Mouse (Mus musculus): ENCODE results near the gene Cntnap2. TPM values are rescaled to one million over a fixed set of nuclear protein-coding genes. Genes with fewer than 3 reads are reported as not detected.

Gene Cntnap2
- total and polyA plus RNA-seq, 3 experiments = 0.05 TPM; not detected in 2

DNA sequence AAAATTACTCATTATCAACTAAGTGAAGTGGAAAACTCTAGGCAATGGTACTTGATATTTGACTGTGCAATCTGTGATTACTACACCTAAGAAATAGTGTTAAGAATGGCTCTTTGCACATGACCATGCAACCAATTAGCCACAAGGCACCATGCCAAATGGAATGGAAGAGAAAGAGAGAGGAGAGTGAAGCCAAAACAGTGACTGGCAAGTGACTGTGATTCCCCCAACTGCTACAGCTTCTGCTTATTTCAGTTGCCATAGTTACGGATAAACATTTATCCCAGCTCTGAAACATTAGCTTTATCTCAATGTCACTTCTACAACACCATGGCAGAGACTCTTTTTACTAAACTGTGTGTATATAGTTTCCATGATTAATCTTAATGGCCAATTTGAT is 1303.0 kb downstream of the Cntnap2 start:
- ATAC-seq (ENCODE audit: extremely low read depth, insufficient number of reproducible peaks, low FRiP score, poor library complexity, severe bottlenecking) (no peak), DNase-seq (ENCODE audit: low spot score) (no peak)
- Histone ChIP-seq H3K4me1 (ENCODE audit: insufficient read depth, low read depth, low read length) (no peaks in the 10 kb centered on the region), H3K4me3 (ENCODE audit: low read depth, low read length) (no peak overlapping the region), H3K36me3 (replicated peaks) (no peaks in the 10 kb centered on the region), H3K9me3 (replicated peaks) (no peaks in the 10 kb centered on the region), H3K27me3 (ENCODE audit: insufficient read depth, low read length) (no peaks in the 10 kb centered on the region)
- no peak for TF ChIP-seq GATA1 (IDR thresholded peaks at IDR 0.05; ENCODE audit: borderline replicate concordance, low read length)
- TF ChIP-seq CTCF (IDR thresholded peaks at IDR 0.05; ENCODE audit: low read depth, low read length) = no peak
- no peak for TF ChIP-seq TAL1 (conservative IDR thresholded peaks at IDR 0.05; ENCODE audit: low read depth, low read length)
- TF ChIP-seq GATA2 (IDR thresholded peaks at IDR 0.05; ENCODE audit: borderline replicate concordance, low read depth, low read length) = no peak
- no peak for TF ChIP-seq POLR2AphosphoS5 (IDR thresholded peaks at IDR 0.05; ENCODE audit: insufficient replicate concordance, low read depth, low read length)

DNA sequence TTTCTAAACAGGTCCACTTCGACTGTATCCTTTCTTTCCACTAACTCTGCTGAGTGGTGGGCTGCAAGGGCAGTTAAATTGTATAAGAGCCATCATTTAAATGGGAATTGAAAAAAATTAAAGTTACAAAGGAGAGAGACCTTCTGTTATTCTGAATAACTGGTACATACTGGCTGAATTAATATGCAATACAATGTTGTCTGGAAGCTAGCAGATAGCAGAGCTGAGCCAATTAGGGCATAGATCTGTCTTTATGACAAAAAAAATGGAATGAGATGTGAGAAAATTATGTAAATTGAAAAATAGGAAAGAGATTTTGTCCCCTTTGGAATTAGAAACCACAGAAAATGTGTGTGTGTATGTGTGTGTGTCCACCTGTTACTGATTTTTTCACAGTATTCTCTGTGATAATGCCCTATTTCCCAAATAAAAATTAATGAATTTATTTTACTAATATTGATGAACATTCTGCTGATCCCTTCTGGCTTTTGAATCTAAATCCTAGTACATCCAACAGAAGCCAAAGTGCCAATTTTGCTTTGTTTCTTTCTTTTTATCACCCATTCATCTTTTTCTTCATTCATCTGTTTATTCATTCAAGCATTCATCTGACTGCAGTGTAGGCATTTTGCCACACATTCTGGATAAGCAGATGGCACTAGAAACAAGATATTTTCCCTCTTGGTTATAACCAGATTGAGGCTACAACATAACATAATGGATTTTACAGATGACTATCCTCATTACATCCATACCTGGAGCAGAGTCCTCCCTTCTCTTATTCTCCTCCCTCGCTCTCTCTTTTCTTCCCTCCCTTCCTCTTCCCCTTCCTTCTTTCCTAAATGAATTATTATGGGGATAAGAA is 1339.8 kb downstream of the Cntnap2 start:
- Histone ChIP-seq H3K4me1 (ENCODE audit: insufficient read depth, low read depth, low read length) (peaks cover 20% of the 10 kb centered on the region), H3K36me3 (replicated peaks) (no peaks in the 10 kb centered on the region), H3K4me3 (ENCODE audit: low read depth, low read length) (no peak overlapping the region), H3K27me3 (ENCODE audit: insufficient read depth, low read length) (no peaks in the 10 kb centered on the region), H3K9me3 (replicated peaks) (no peaks in the 10 kb centered on the region)
- ATAC-seq (ENCODE audit: extremely low read depth, insufficient number of reproducible peaks, low FRiP score, poor library complexity, severe bottlenecking) = no peak
- DNase-seq (ENCODE audit: low spot score) = no peak
- TF ChIP-seq GATA2 (IDR thresholded peaks at IDR 0.05; ENCODE audit: borderline replicate concordance, low read depth, low read length) = no peak

DNA sequence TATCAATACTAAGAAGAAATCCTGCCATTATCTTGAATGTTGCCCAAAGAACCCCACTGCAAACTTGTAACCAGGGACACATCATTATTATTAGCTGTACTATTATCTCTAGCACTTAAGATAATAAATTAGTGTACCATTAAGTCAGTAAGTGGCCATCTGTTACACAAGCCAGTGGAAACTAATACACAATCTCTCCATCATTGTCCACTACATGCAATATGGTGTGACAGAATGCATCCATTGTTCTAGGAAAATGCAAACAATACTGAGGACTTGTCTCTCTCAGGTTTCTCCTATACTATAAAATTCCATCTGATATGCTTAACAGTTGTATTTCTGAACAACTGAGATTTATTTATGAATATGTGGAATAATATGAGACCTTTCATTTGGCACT is 1355.0 kb downstream of the Cntnap2 start:
- no peak for ATAC-seq (ENCODE audit: extremely low read depth, insufficient number of reproducible peaks, low FRiP score, poor library complexity, severe bottlenecking)

DNA sequence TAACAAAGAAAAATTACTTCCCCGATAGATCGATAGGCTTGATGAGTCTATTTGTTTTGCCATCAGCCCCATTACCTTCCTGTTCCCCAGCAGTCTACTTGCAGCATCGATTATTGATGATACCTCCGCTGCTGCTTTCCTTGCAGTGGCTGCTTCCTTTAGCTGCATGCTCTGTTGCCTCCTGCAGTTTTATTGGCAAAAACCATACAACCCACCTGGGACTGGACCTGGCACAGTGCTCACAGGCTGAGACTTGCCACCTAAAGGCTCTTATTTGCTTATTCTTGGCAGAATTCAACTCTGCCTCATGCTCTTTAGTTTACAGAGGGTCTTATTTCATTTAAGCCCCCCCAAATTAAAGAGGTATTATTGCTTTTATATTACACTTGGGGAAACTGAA is 1355.4 kb downstream of the Cntnap2 start:
- Histone ChIP-seq H3K9me3 (replicated peaks) (no peaks in the 10 kb centered on the region), H3K4me3 (ENCODE audit: low read depth, low read length) (no peak overlapping the region), H3K27me3 (ENCODE audit: insufficient read depth, low read length) (0 out of 2 replicates have a peak, but pooled peaks cover 3% of the 10 kb centered on the region), H3K4me1 (ENCODE audit: insufficient read depth, low read depth, low read length) (no peaks in the 10 kb centered on the region), H3K36me3 (replicated peaks) (no peaks in the 10 kb centered on the region)
- DNase-seq (ENCODE audit: low spot score) (no peak), ATAC-seq (ENCODE audit: extremely low read depth, insufficient number of reproducible peaks, low FRiP score, poor library complexity, severe bottlenecking) (no peak)
- TF ChIP-seq CTCF (IDR thresholded peaks at IDR 0.05; ENCODE audit: low read depth, low read length) = no peak
- no peak for TF ChIP-seq GATA2 (IDR thresholded peaks at IDR 0.05; ENCODE audit: borderline replicate concordance, low read depth, low read length)
- TF ChIP-seq GATA1 (IDR thresholded peaks at IDR 0.05; ENCODE audit: borderline replicate concordance, low read length) = no peak
- no peak for TF ChIP-seq TAL1 (conservative IDR thresholded peaks at IDR 0.05; ENCODE audit: low read depth, low read length)
- no peak for TF ChIP-seq POLR2AphosphoS5 (IDR thresholded peaks at IDR 0.05; ENCODE audit: insufficient replicate concordance, low read depth, low read length)

More for the DNA sequence above, 1355.0 kb downstream of the Cntnap2 start:
- no peaks in the 10 kb centered on the region for H3K36me3 ChIP-seq (replicated peaks)
- 0 out of 2 replicates have a peak, but pooled peaks cover 3% of the 10 kb centered on the region for H3K27me3 ChIP-seq (ENCODE audit: insufficient read depth, low read length)
- no peaks in the 10 kb centered on the region for H3K9me3 ChIP-seq (replicated peaks)
- H3K4me1 ChIP-seq (ENCODE audit: insufficient read depth, low read depth, low read length) = no peaks in the 10 kb centered on the region
- DNase-seq (ENCODE audit: low spot score) = no peak
- no peak overlapping the region for H3K4me3 ChIP-seq (ENCODE audit: low read depth, low read length)
- TF ChIP-seq CTCF (IDR thresholded peaks at IDR 0.05; ENCODE audit: low read depth, low read length) (no peak), GATA2 (IDR thresholded peaks at IDR 0.05; ENCODE audit: borderline replicate concordance, low read depth, low read length) (no peak), GATA1 (IDR thresholded peaks at IDR 0.05; ENCODE audit: borderline replicate concordance, low read length) (no peak), POLR2AphosphoS5 (IDR thresholded peaks at IDR 0.05; ENCODE audit: insufficient replicate concordance, low read depth, low read length) (no peak), TAL1 (conservative IDR thresholded peaks at IDR 0.05; ENCODE audit: low read depth, low read length) (no peak)

DNA sequence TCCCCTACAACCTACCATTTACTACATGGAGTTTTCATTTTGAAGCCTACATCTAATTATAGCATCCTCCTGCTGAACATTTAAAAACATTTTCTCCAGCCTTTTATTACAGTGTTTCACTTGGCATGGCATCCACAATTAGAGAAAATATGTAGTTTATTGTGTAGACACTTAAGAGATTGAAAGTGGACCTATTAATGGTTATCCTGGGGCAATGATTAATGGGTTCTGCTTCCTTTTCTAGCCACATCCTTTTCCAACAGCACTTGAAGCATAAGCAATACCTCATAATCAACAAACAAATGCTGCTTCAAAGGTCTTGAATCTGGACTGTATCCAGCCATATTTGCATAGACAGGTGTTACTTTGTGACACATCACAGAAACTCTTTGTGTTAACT is 1360.7 kb downstream of the Cntnap2 start:
- Histone ChIP-seq H3K4me3 (ENCODE audit: low read depth, low read length) (no peak overlapping the region), H3K9me3 (replicated peaks) (no peaks in the 10 kb centered on the region), H3K4me1 (ENCODE audit: insufficient read depth, low read depth, low read length) (no peaks in the 10 kb centered on the region), H3K36me3 (replicated peaks) (no peaks in the 10 kb centered on the region), H3K27me3 (ENCODE audit: insufficient read depth, low read length) (no peaks in the 10 kb centered on the region)
- TF ChIP-seq POLR2AphosphoS5 (IDR thresholded peaks at IDR 0.05; ENCODE audit: insufficient replicate concordance, low read depth, low read length) (no peak), TAL1 (conservative IDR thresholded peaks at IDR 0.05; ENCODE audit: low read depth, low read length) (no peak), GATA2 (IDR thresholded peaks at IDR 0.05; ENCODE audit: borderline replicate concordance, low read depth, low read length) (no peak), CTCF (IDR thresholded peaks at IDR 0.05; ENCODE audit: low read depth, low read length) (no peak)
- ATAC-seq (ENCODE audit: extremely low read depth, insufficient number of reproducible peaks, low FRiP score, poor library complexity, severe bottlenecking) = no peak
- no peak for DNase-seq (ENCODE audit: low spot score)

DNA sequence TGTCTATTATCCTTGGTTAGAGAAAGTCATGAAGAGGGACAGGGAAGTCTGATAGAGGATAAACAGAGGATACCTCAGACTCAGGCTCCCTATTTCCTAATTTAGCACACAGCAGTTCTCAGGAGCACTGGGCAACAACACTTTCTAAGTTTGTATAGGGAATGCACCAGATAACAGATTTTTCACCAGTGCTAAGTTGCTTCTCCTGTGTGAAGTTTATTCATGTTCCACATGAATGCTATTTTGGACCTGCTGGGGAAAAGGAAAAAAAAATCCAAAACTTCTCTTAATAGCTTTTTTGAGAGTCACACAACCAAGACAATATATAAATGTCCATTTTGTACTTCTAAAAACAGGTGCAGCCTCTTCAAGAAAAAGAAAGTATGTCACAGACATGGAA is 1361.2 kb downstream of the Cntnap2 start:
- H3K4me3 ChIP-seq (ENCODE audit: low read depth, low read length) = no peak overlapping the region

More for the DNA sequence above, 1361.2 kb downstream of the Cntnap2 start:
- Histone ChIP-seq H3K4me1 (ENCODE audit: insufficient read depth, low read depth, low read length) (no peaks in the 10 kb centered on the region), H3K27me3 (ENCODE audit: insufficient read depth, low read length) (no peaks in the 10 kb centered on the region), H3K9me3 (replicated peaks) (no peaks in the 10 kb centered on the region), H3K36me3 (replicated peaks) (no peaks in the 10 kb centered on the region)
- ATAC-seq (ENCODE audit: extremely low read depth, insufficient number of reproducible peaks, low FRiP score, poor library complexity, severe bottlenecking) (no peak), DNase-seq (ENCODE audit: low spot score) (no peak)
- no peak for TF ChIP-seq GATA1 (IDR thresholded peaks at IDR 0.05; ENCODE audit: borderline replicate concordance, low read length)
- TF ChIP-seq POLR2AphosphoS5 (IDR thresholded peaks at IDR 0.05; ENCODE audit: insufficient replicate concordance, low read depth, low read length) = no peak
- TF ChIP-seq GATA2 (IDR thresholded peaks at IDR 0.05; ENCODE audit: borderline replicate concordance, low read depth, low read length) = no peak
- no peak for TF ChIP-seq TAL1 (conservative IDR thresholded peaks at IDR 0.05; ENCODE audit: low read depth, low read length)
- no peak for TF ChIP-seq CTCF (IDR thresholded peaks at IDR 0.05; ENCODE audit: low read depth, low read length)

Measured in G1E (cell line).